Mouse (Mus musculus): ENCODE measurements around the gene Itpk1. TPM values are rescaled to one million over a fixed set of nuclear protein-coding genes. Genes with fewer than 3 reads are reported as not detected.

The Itpk1 gene
- polyA plus RNA-seq, 1 experiment from 2014 or later = 10.9 TPM

- WGBS = 72% methylated on average over 9 of the region's 9 CpGs
Observed at GRCm38 (mm10) chr12:102602255-102603041, 102.3 kb downstream of the Itpk1 start.

DNA sequence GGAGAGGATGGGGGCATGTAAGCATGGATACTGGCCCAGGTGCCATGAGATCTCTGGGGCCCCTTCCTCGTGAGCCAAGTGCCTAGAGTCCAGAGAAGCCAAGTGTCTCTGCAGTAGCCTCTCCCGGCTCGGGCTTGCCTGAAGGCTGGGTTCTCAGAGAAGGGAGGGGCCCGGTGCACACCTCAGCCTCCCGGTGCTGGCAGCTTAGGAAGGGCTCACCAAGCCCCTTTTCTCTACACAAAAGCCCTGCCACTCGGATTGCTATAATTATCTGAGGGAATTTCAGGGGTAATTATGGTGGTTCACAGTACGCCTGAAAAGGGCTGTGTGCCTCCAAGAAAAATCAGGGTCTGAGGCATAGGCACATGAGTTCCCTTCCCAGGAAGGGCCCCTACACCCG lies 102.9 kb downstream of the Itpk1 start:
- TF ChIP-seq EP300 (IDR thresholded peaks at IDR 0.05) (no peak), CTCF (IDR thresholded peaks at IDR 0.05) (no peak)
- Histone ChIP-seq H3K27me3 (replicated peaks; ENCODE audit: insufficient read depth, low read length) (no peaks in the 10 kb centered on the region), H3K9ac (replicated peaks; ENCODE audit: low read depth) (no peak overlapping the region), H3K27ac (ENCODE audit: low read length) (no peak overlapping the region), H3K9me3 (ENCODE audit: low read length) (no peaks in the 10 kb centered on the region), H3K4me2 (replicated peaks; ENCODE audit: low read depth, low read length) (no peak overlapping the region), H3K36me3 (ENCODE audit: insufficient read depth, low read length) (no peaks in the 10 kb centered on the region), H3K4me3 (ENCODE audit: low read depth, low read length) (no peak overlapping the region), H3K4me1 (ENCODE audit: insufficient read depth, low read depth, low read length) (no peaks in the 10 kb centered on the region)
- DNase-seq (ENCODE audit: low spot score) (no peak), ATAC-seq (no peak)
- WGBS = 51% methylated on average over 8 of the region's 8 CpGs

More at GRCm38 (mm10) chr12:102602255-102603041, 102.3 kb downstream of the Itpk1 start:
- H3K4me2 ChIP-seq (replicated peaks; ENCODE audit: low read depth, low read length) = no peak overlapping the region
- H3K9ac ChIP-seq (replicated peaks; ENCODE audit: low read depth) = no peak overlapping the region
- no peak overlapping the region for H3K27ac ChIP-seq (ENCODE audit: low read length)
- no peaks in the 10 kb centered on the region for H3K27me3 ChIP-seq (replicated peaks; ENCODE audit: insufficient read depth, low read length)
- H3K4me1 ChIP-seq (ENCODE audit: insufficient read depth, low read depth, low read length) = no peaks in the 10 kb centered on the region
- H3K9me3 ChIP-seq (ENCODE audit: low read length) = no peaks in the 10 kb centered on the region
- ATAC-seq (no peak), DNase-seq (ENCODE audit: low spot score) (no peak)
- TF ChIP-seq CTCF (IDR thresholded peaks at IDR 0.05) = no peak
- no peak for TF ChIP-seq EP300 (IDR thresholded peaks at IDR 0.05)
- no peak overlapping the region for H3K4me3 ChIP-seq (ENCODE audit: low read depth, low read length)
- no peaks in the 10 kb centered on the region for H3K36me3 ChIP-seq (ENCODE audit: insufficient read depth, low read length)

- H3K27ac ChIP-seq (ENCODE audit: low read length) = no peak overlapping the region
- no peaks in the 10 kb centered on the region for H3K36me3 ChIP-seq (ENCODE audit: insufficient read depth, low read length)
- no peak overlapping the region for H3K4me2 ChIP-seq (replicated peaks; ENCODE audit: low read depth, low read length)
- 65% methylated on average over 6 of the region's 6 CpGs for WGBS
- H3K4me1 ChIP-seq (ENCODE audit: insufficient read depth, low read depth, low read length) = no peaks in the 10 kb centered on the region
- no peak for DNase-seq (ENCODE audit: low spot score)
- ATAC-seq = no peak
- H3K9ac ChIP-seq (replicated peaks; ENCODE audit: low read depth) = no peak overlapping the region
- no peak overlapping the region for H3K4me3 ChIP-seq (ENCODE audit: low read depth, low read length)
- H3K9me3 ChIP-seq (ENCODE audit: low read length) = no peaks in the 10 kb centered on the region
- TF ChIP-seq CTCF (IDR thresholded peaks at IDR 0.05) (no peak), EP300 (IDR thresholded peaks at IDR 0.05) (no peak)
- H3K27me3 ChIP-seq (replicated peaks; ENCODE audit: insufficient read depth, low read length) = no peaks in the 10 kb centered on the region
Observed at GRCm38 (mm10) chr12:102600345-102600744, 104.4 kb downstream of the Itpk1 start.

GRCm38 (mm10) chr12:102599801-102600200 lies 104.9 kb downstream of the Itpk1 start:
- Histone ChIP-seq H3K36me3 (ENCODE audit: insufficient read depth, low read length) (no peaks in the 10 kb centered on the region), H3K27me3 (replicated peaks; ENCODE audit: insufficient read depth, low read length) (no peaks in the 10 kb centered on the region), H3K4me2 (replicated peaks; ENCODE audit: low read depth, low read length) (no peak overlapping the region), H3K27ac (ENCODE audit: low read length) (no peak overlapping the region), H3K9ac (replicated peaks; ENCODE audit: low read depth) (no peak overlapping the region), H3K4me3 (ENCODE audit: low read depth, low read length) (no peak overlapping the region), H3K4me1 (ENCODE audit: insufficient read depth, low read depth, low read length) (no peaks in the 10 kb centered on the region), H3K9me3 (ENCODE audit: low read length) (no peaks in the 10 kb centered on the region)
- WGBS = 73% methylated on average over 7 of the region's 7 CpGs
- DNase-seq (ENCODE audit: low spot score) = no peak
- ATAC-seq = no peak
- TF ChIP-seq CTCF (IDR thresholded peaks at IDR 0.05) = no peak
- TF ChIP-seq EP300 (IDR thresholded peaks at IDR 0.05) = no peak

GRCm38 (mm10) chr12:102598535-102598934 lies 106.2 kb downstream of the Itpk1 start:
- ATAC-seq (no peak), DNase-seq (ENCODE audit: low spot score) (no peak)
- Histone ChIP-seq H3K4me1 (ENCODE audit: insufficient read depth, low read depth, low read length) (no peaks in the 10 kb centered on the region), H3K4me3 (ENCODE audit: low read depth, low read length) (no peak overlapping the region), H3K9ac (replicated peaks; ENCODE audit: low read depth) (no peak overlapping the region), H3K4me2 (replicated peaks; ENCODE audit: low read depth, low read length) (no peak overlapping the region), H3K9me3 (ENCODE audit: low read length) (no peaks in the 10 kb centered on the region), H3K27me3 (replicated peaks; ENCODE audit: insufficient read depth, low read length) (no peaks in the 10 kb centered on the region), H3K36me3 (ENCODE audit: insufficient read depth, low read length) (no peaks in the 10 kb centered on the region), H3K27ac (ENCODE audit: low read length) (no peak overlapping the region)
- 96% methylated on average over 3 of the region's 3 CpGs for WGBS
- TF ChIP-seq CTCF (IDR thresholded peaks at IDR 0.05) (peak; percentile 40), EP300 (IDR thresholded peaks at IDR 0.05) (no peak)

GRCm38 (mm10) chr12:102597466-102597865 lies 107.3 kb downstream of the Itpk1 start:
- TF ChIP-seq CTCF (IDR thresholded peaks at IDR 0.05) = no peak
- no peak for TF ChIP-seq EP300 (IDR thresholded peaks at IDR 0.05)
- WGBS = 27% methylated on average over 4 of the region's 4 CpGs
- no peak overlapping the region for H3K4me3 ChIP-seq (ENCODE audit: low read depth, low read length)
- no peaks in the 10 kb centered on the region for H3K36me3 ChIP-seq (ENCODE audit: insufficient read depth, low read length)
- DNase-seq (ENCODE audit: low spot score) = peak; percentile 14
- no peaks in the 10 kb centered on the region for H3K9me3 ChIP-seq (ENCODE audit: low read length)
- peak; percentile 39 for ATAC-seq
- H3K27ac ChIP-seq (ENCODE audit: low read length) = no peak overlapping the region
- H3K9ac ChIP-seq (replicated peaks; ENCODE audit: low read depth) = no peak overlapping the region
- no peaks in the 10 kb centered on the region for H3K27me3 ChIP-seq (replicated peaks; ENCODE audit: insufficient read depth, low read length)
- no peaks in the 10 kb centered on the region for H3K4me1 ChIP-seq (ENCODE audit: insufficient read depth, low read depth, low read length)
- H3K4me2 ChIP-seq (replicated peaks; ENCODE audit: low read depth, low read length) = no peak overlapping the region
